Mouse (Mus musculus): ENCODE data around the gene Mfsd2a. TPM values are rescaled to one million over a fixed set of nuclear protein-coding genes. Genes with fewer than 3 reads are reported as not detected.

Mfsd2a gene
- polyA plus RNA-seq, 1 experiment from 2014 or later = 4.0 TPM

GRCm38 (mm10) chr4:122902156-122902555, 58.8 kb downstream of the Mfsd2a start:
- Histone ChIP-seq H3K4me1 (no peaks in the 10 kb centered on the region), H3K9me3 (replicated peaks) (no peaks in the 10 kb centered on the region), H3K36me3 (no peaks in the 10 kb centered on the region), H3K27ac (no peak overlapping the region), H3K4me2 (no peak overlapping the region), H3K9ac (no peak overlapping the region), H3K4me3 (replicated peaks) (no peak overlapping the region), H3K27me3 (no peaks in the 10 kb centered on the region)
- WGBS = 31% methylated on average over 6 of the region's 6 CpGs
- no peak for ATAC-seq (replicated peaks; ENCODE audit: low FRiP score)

GRCm38 (mm10) chr4:122898313-122898712, 62.7 kb downstream of the Mfsd2a start:
- H3K4me2 ChIP-seq = no peak overlapping the region
- no peaks in the 10 kb centered on the region for H3K9me3 ChIP-seq (replicated peaks)
- H3K27me3 ChIP-seq = no peaks in the 10 kb centered on the region
- no peak overlapping the region for H3K4me3 ChIP-seq (replicated peaks)
- ATAC-seq (replicated peaks; ENCODE audit: low FRiP score) = 0 out of 2 replicates have a peak, but pooled peaks have one; percentile 25
- H3K9ac ChIP-seq = no peak overlapping the region
- 16% methylated on average over 5 of the region's 5 CpGs for WGBS
- H3K27ac ChIP-seq = no peak overlapping the region
- H3K36me3 ChIP-seq = no peaks in the 10 kb centered on the region
- H3K4me1 ChIP-seq = no peaks in the 10 kb centered on the region

- H3K27ac ChIP-seq = no peak overlapping the region
- H3K9me3 ChIP-seq (replicated peaks) = no peaks in the 10 kb centered on the region
- no peak overlapping the region for H3K9ac ChIP-seq
- H3K4me3 ChIP-seq (replicated peaks) = no peak overlapping the region
- WGBS = 86% methylated on average over 4 of the region's 4 CpGs
- no peaks in the 10 kb centered on the region for H3K36me3 ChIP-seq
- no peak overlapping the region for H3K4me2 ChIP-seq
- H3K27me3 ChIP-seq = no peaks in the 10 kb centered on the region
- no peaks in the 10 kb centered on the region for H3K4me1 ChIP-seq
- ATAC-seq (replicated peaks; ENCODE audit: low FRiP score) = no peak
These were observed 63.2 kb downstream of the Mfsd2a start for GRCm38 (mm10) chr4:122897750-122898149.

Other genes with a start within 250 kb of the Mfsd2a start
- 76.1 and 82.4 TPM in 2 replicates for gene Ppt1, start 124.9 kb downstream of the Mfsd2a start, polyA plus RNA-seq (2015; fragmentation: Nextera tagmentation; extraction: Ambion mirVana)
- 71.3 and 79.5 TPM in 2 replicates for gene Cap1, start 75.1 kb downstream of the Mfsd2a start, polyA plus RNA-seq (2015; fragmentation: Nextera tagmentation; extraction: Ambion mirVana)
- 7.8 and 8.1 TPM in 2 replicates for gene Mycl, start 34.5 kb upstream of the Mfsd2a start, polyA plus RNA-seq (2015; fragmentation: Nextera tagmentation; extraction: Ambion mirVana)
- gene Trit1, start 55.4 kb upstream of the Mfsd2a start, polyA plus RNA-seq (2015; fragmentation: Nextera tagmentation; extraction: Ambion mirVana) = 17.8 and 18.7 TPM in 2 replicates
- 0.33 and 0.49 TPM in 2 replicates for gene Bmp8b, start 144.0 kb upstream of the Mfsd2a start, polyA plus RNA-seq (2015; fragmentation: Nextera tagmentation; extraction: Ambion mirVana)
- not detected in 2 replicates for gene Oxct2b, start 155.1 kb upstream of the Mfsd2a start, polyA plus RNA-seq (2015; fragmentation: Nextera tagmentation; extraction: Ambion mirVana)
- 105 and 109 TPM in 2 replicates for gene Ppie, start 178.8 kb upstream of the Mfsd2a start, polyA plus RNA-seq (2015; fragmentation: Nextera tagmentation; extraction: Ambion mirVana)
- 1.3 TPM in 2 replicates for gene Hpcal4, start 222.0 kb upstream of the Mfsd2a start, polyA plus RNA-seq (2015; fragmentation: Nextera tagmentation; extraction: Ambion mirVana)
- 0.25 and 0.49 TPM in 2 replicates for gene Nt5c1a, start 240.3 kb upstream of the Mfsd2a start, polyA plus RNA-seq (2015; fragmentation: Nextera tagmentation; extraction: Ambion mirVana)